Mouse (Mus musculus) limb, embryonic 12.5 days (tissue): ENCODE data around the gene Uckl1. TPM values are rescaled to one million over a fixed set of nuclear protein-coding genes. Genes with fewer than 3 reads are reported as not detected.
A peak's percentile ranks its signal among the peaks of the same experiment; 100 is the strongest.

Experiments used
- ATAC-seq: fragments of 200-750 bp; cut with Nextera tagmentation; 2 replicates; pipeline ENCODE4 v1.8.0; 2017; ENCODE audit warnings: low read depth, moderate TSS enrichment; ENCODE audit not compliant: insufficient number of reproducible peaks, insufficient read depth, low FRiP score, low TSS enrichment
- H3K27ac ChIP-seq: fragments of 300-500 bp; sonication (generic); 2 replicates; pipeline ENCODE4 v1.5.1; 2016; ENCODE audit warnings: mild to moderate bottlenecking, moderate library complexity
- H3K27me3 ChIP-seq: fragments of 300-500 bp; sonication (generic); 2 replicates; pipeline ENCODE4 v1.6.1; 2016; ENCODE audit warnings: mild to moderate bottlenecking, moderate library complexity
- H3K36me3 ChIP-seq: fragments of 300-500 bp; sonication (generic); 2 replicates; pipeline ENCODE4 v1.6.1; 2016; ENCODE audit warnings: mild to moderate bottlenecking, moderate library complexity
- H3K4me1 ChIP-seq: fragments of 300-500 bp; sonication (generic); replicated peaks from 2 replicates; pipeline ENCODE4 v1.6.1; 2016
- H3K4me2 ChIP-seq: fragments of 300-500 bp; sonication (generic); 2 replicates; pipeline ENCODE4 v1.6.1; 2016; ENCODE audit warnings: mild to moderate bottlenecking, moderate library complexity
- H3K4me3 ChIP-seq: fragments of 300-500 bp; sonication (generic); replicated peaks from 2 replicates; pipeline ENCODE4 v1.5.1; 2016; ENCODE audit warnings: mild to moderate bottlenecking
- H3K9ac ChIP-seq: fragments of 300-500 bp; sonication (generic); replicated peaks from 2 replicates; pipeline ENCODE4 v1.6.1; 2016; ENCODE audit warnings: mild to moderate bottlenecking, moderate library complexity
- H3K9me3 ChIP-seq: fragments of 300-500 bp; sonication (generic); 2 replicates; pipeline ENCODE4 v1.6.1; 2016; ENCODE audit warnings: mild to moderate bottlenecking, moderate library complexity
- WGBS: fragments of 180-500 bp; shearing (Covaris S2); methylation state at CpG from one replicate; pipeline ENCODE4 v1.1.7; 2016; 5-methylcytosine and 5-hydroxymethylcytosine counted together
- microRNA-seq: library from miRNA; unstranded; fragments of <30 nt; microRNA quantifications from one replicate; pipeline ENCODE4, GENCODE M21; 2017
- polyA plus RNA-seq: library from polyadenylated mRNA; unstranded; fragments of >200 nt; fragmentation: Nextera tagmentation; extraction: Ambion mirVana; gene quantifications from 2 replicates; pipeline ENCODE4 v1.2.1, GENCODE M21; 2016

The Uckl1 gene
- polyA plus RNA-seq, 1 experiment from 2014 or later: 37.9 TPM

DNA sequence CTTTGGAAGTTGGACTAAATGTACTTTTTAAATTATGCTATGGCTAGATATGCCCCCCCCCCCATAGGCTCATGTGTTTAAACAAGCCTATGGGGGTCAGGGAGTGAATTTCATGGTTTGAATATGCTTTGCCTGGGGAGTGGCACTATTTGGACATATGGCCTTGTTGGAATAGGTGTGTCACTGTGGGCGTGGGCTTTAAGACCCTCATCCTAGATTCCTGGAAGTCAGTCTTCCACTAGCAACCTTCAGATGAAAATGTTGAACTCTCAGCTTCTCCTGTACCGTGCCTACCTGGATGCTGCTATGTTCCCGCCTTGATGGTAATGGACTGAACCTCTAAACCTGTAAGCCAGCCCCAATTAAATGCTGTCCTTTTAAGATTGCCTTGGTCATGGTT, 52.1 kb downstream of the Uckl1 start:
- Histone ChIP-seq H3K4me3 (no peak overlapping the region), H3K9ac (no peak overlapping the region), H3K27ac (no peak overlapping the region), H3K9me3 (peaks cover 11% of the 10 kb centered on the region; the same call in 1 of the 2 replicates), H3K4me2 (no peak overlapping the region), H3K27me3 (no peaks in the 10 kb centered on the region), H3K36me3 (peaks cover 48% of the 10 kb centered on the region), H3K4me1 (no peaks in the 10 kb centered on the region; the same call in 1 of the 2 replicates)
- 97% methylated on average over 3 of the region's 3 CpGs for WGBS
- ATAC-seq: no peak

GRCm38 (mm10) chr2:181529076-181529475, 55.6 kb downstream of the Uckl1 start:
- Histone ChIP-seq H3K9me3 (peaks cover 11% of the 10 kb centered on the region; the same call in 1 of the 2 replicates), H3K4me2 (no peak overlapping the region), H3K9ac (no peak overlapping the region), H3K27ac (no peak overlapping the region), H3K4me1 (no peaks in the 10 kb centered on the region), H3K36me3 (peaks cover 46% of the 10 kb centered on the region), H3K27me3 (no peaks in the 10 kb centered on the region), H3K4me3 (no peak overlapping the region)
- 96% methylated on average over 1 of the region's 1 CpGs for WGBS
- no peak for ATAC-seq

DNA sequence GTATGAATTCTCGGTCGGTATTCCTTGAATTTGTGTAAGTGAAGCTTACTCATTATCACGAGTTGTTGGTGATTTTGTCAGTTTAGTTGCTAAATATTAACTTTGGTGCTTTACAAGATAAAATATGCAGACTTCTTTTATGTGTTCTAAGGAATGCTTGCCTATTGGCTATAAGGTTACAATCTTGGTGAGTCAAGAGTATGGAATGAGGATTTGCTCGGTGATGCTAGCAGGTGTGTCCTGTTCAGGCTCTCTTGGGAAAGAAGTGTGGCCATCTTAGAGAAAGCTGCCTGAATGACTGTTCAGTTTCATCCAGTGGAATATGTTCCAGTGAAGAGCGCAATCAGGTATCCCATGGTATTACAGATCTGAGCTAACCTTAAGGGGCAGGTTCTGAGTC, 59.2 kb downstream of the Uckl1 start:
- no peak overlapping the region for H3K9ac ChIP-seq
- no peak overlapping the region for H3K4me3 ChIP-seq
- peaks cover 16% of the 10 kb centered on the region for H3K4me1 ChIP-seq
- H3K4me2 ChIP-seq: no peak overlapping the region
- H3K9me3 ChIP-seq: no peaks in the 10 kb centered on the region
- H3K27me3 ChIP-seq: no peaks in the 10 kb centered on the region
- ATAC-seq: no peak
- H3K27ac ChIP-seq: no peak overlapping the region
- 84% methylated on average over 5 of the region's 5 CpGs for WGBS
- H3K36me3 ChIP-seq: peaks cover 28% of the 10 kb centered on the region

DNA sequence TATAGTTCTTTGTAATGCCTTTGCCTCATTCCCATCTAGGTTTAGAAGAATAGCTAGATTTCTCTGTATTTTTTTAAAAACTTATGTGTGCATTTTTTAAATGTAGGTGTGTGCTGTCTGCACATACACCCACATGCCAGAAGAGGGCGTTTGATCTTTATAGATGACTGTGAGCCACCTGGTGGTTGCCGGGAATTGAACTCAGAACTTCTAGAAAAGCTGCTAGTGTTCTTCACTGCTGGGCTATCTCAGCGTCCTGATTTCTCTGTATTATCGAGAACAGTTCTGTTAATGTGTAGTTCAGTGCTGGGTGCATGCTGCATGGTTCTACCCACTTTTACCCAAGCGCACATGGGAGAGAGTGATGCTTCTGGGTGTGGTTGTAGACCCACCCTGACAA, 61.9 kb downstream of the Uckl1 start:
- H3K36me3 ChIP-seq: peaks cover 9% of the 10 kb centered on the region; the same call in 1 of the 2 replicates
- ATAC-seq: no peak
- no peak overlapping the region for H3K9ac ChIP-seq
- no peak overlapping the region for H3K27ac ChIP-seq
- H3K4me2 ChIP-seq: no peak overlapping the region
- no peaks in the 10 kb centered on the region for H3K27me3 ChIP-seq
- 73% methylated on average over 5 of the region's 5 CpGs for WGBS
- peaks cover 24% of the 10 kb centered on the region for H3K4me1 ChIP-seq
- no peak overlapping the region for H3K4me3 ChIP-seq
- no peaks in the 10 kb centered on the region for H3K9me3 ChIP-seq

DNA sequence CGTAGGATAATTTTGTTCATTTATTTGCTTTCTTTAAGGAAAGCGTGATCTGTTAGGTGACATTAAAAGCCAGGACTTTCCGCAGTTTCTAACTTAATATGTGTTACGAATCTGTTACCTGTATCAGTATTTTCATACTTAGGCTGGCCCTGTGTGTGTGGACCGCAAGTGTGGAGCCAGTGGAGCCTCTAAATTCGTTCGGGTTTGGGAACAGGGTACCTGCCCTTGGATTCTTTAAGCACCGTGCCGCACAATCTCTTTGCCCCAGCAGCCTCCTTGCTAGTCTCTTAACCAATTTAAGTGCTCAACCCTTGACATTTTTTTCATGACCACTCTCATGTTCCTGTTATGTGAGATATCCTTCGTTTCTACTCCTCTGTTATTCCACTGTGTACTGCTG, 63.2 kb downstream of the Uckl1 start:
- Histone ChIP-seq H3K36me3 (peaks cover 18% of the 10 kb centered on the region), H3K9ac (peak overlapping the region; percentile 96), H3K9me3 (no peaks in the 10 kb centered on the region), H3K4me1 (peaks cover 24% of the 10 kb centered on the region), H3K4me3 (peak overlapping the region; percentile 97), H3K27me3 (no peaks in the 10 kb centered on the region), H3K27ac (no peak overlapping the region), H3K4me2 (peak overlapping the region; percentile 65)
- ATAC-seq: no peak
- 53% methylated on average over 10 of the region's 10 CpGs for WGBS

- Histone ChIP-seq H3K9ac (peak overlapping the region; percentile 96), H3K4me1 (peaks cover 24% of the 10 kb centered on the region)
- WGBS: under 1% methylated on average over 17 of the region's 17 CpGs
Measured at GRCm38 (mm10) chr2:181520936-181521227, 63.8 kb downstream of the Uckl1 start.

DNA sequence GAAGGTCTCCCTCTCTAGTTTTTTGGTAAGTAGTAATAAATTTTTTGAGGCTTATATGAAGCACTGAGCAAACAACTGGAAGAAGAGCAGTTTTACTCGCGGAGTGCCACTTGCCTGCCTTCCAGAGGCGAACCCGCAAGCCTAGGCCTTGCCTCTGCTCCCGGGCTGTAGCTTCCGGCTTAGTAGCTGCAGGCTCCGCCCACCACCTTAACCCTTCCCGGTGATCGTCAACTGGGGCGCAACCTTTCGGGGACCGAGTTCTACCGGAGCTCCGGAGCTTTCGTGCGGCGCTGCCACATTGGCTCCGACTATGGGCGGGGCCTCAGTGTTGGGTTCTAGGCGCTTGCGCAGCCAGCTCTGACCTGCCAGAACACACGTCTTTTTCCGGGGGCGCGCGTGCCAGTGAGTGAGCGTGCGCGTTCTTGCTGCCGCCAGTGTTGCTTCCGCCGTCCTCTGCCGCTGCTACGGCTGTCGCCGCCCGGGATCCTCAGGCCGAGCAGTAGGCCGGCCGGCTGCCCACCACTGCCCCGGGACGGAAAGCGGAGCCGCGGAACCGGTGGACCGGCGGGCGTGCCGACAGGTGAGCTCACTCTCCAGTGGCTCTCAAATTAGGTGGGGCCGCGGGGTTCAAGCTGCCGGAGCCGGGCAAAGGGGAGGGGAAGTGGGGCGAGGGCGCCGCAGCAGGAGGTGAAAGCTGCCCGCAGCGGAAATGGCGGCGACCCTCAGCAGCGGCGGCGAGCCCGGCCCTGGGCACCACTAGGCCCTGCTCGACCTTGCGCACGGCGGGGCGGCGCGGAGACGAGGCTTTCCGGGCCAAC, 64.4 kb downstream of the Uckl1 start, which contains the start of gene Dnajc5:
Gene Dnajc5 (plus strand): TSS at position 368 of the 818 bp plus-strand sequence.
- H3K36me3 ChIP-seq: peaks cover 29% of the 10 kb centered on the region
- H3K9ac ChIP-seq: peak within 1 kb of the TSS; percentile 96
- H3K4me2 ChIP-seq: peak within 1 kb of the TSS; percentile 65
- no peaks in the 10 kb centered on the region for H3K27me3 ChIP-seq
- peaks cover 24% of the 10 kb centered on the region for H3K4me1 ChIP-seq
- no peaks in the 10 kb centered on the region for H3K9me3 ChIP-seq
- WGBS: under 1% methylated on average over 73 of the region's 74 CpGs
- peak; percentile 97 for ATAC-seq
- peak within 1 kb of the TSS; percentile 97 for H3K4me3 ChIP-seq
- H3K27ac ChIP-seq: peak within 1 kb of the TSS; percentile 98

More at GRCm38 (mm10) chr2:181520936-181521227, 63.8 kb downstream of the Uckl1 start:
- Histone ChIP-seq H3K27ac (peak overlapping the region; percentile 98), H3K4me3 (peak overlapping the region; percentile 97), H3K4me2 (peak overlapping the region; percentile 65), H3K36me3 (peaks cover 25% of the 10 kb centered on the region), H3K27me3 (no peaks in the 10 kb centered on the region), H3K9me3 (no peaks in the 10 kb centered on the region)
- ATAC-seq: no peak

GRCm38 (mm10) chr2:181519201-181519600, 65.5 kb downstream of the Uckl1 start:
- Histone ChIP-seq H3K4me1 (peaks cover 24% of the 10 kb centered on the region), H3K9ac (peak overlapping the region; percentile 96), H3K9me3 (no peaks in the 10 kb centered on the region), H3K4me3 (peak overlapping the region; percentile 97), H3K4me2 (peak overlapping the region; percentile 65), H3K27ac (peak overlapping the region; percentile 98), H3K27me3 (no peaks in the 10 kb centered on the region), H3K36me3 (peaks cover 40% of the 10 kb centered on the region)
- no peak for ATAC-seq
- WGBS: 77% methylated on average over 3 of the region's 3 CpGs

Small RNAs within 50 kb of the gene (microRNA-seq; reads per million reads assigned to microRNA genes)
- not detected for gene Mir7006

Other genes with a start within 250 kb of the Uckl1 start
- gene Zgpat, start 220.0 kb downstream of the Uckl1 start, polyA plus RNA-seq: 54.9 and 59.4 TPM in 2 replicates
- 77.1 and 79.5 TPM in 2 replicates for gene Arfrp1, start 219.5 kb downstream of the Uckl1 start, polyA plus RNA-seq
- 29.9 and 35.2 TPM in 2 replicates for gene Lime1, start 204.8 kb downstream of the Uckl1 start, polyA plus RNA-seq
- gene Zbtb46, start 125.5 kb downstream of the Uckl1 start, polyA plus RNA-seq: 8.3 and 9.1 TPM in 2 replicates
- not detected in 2 replicates for gene Abhd16b, start 91.7 kb downstream of the Uckl1 start, polyA plus RNA-seq
- 151 and 165 TPM in 2 replicates for gene Tpd52l2, start 87.8 kb downstream of the Uckl1 start, polyA plus RNA-seq
- 90.6 and 91.0 TPM in 2 replicates for gene Dnajc5, start 64.4 kb downstream of the Uckl1 start, polyA plus RNA-seq
- gene Prpf6, start 7.0 kb upstream of the Uckl1 start, polyA plus RNA-seq: 78.0 and 79.3 TPM in 2 replicates
- 63.5 and 69.0 TPM in 2 replicates for gene Zfp512b, start 7.9 kb upstream of the Uckl1 start, polyA plus RNA-seq
- gene Samd10, start 14.3 kb upstream of the Uckl1 start, polyA plus RNA-seq: 11.6 and 13.0 TPM in 2 replicates
- 0.29 and 0.58 TPM in 2 replicates for gene Gm29797, start 72.1 kb upstream of the Uckl1 start, polyA plus RNA-seq
- 22.4 and 23.4 TPM in 2 replicates for gene Sox18, start 86.7 kb upstream of the Uckl1 start, polyA plus RNA-seq
- gene Tcea2, start 95.4 kb upstream of the Uckl1 start, polyA plus RNA-seq: 31.6 and 33.3 TPM in 2 replicates
- 71.0 and 88.8 TPM in 2 replicates for gene Rgs19, start 109.1 kb upstream of the Uckl1 start, polyA plus RNA-seq
- gene Lkaaear1, start 113.5 kb upstream of the Uckl1 start, polyA plus RNA-seq: not detected in 2 replicates
- 0.90 and 1.2 TPM in 2 replicates for gene Oprl1, start 130.1 kb upstream of the Uckl1 start, polyA plus RNA-seq
- gene Myt1, start 178.4 kb upstream of the Uckl1 start, polyA plus RNA-seq: 0.15 and 0.53 TPM in 2 replicates